Mouse (Mus musculus) E14TG2a.4 (cell line): ENCODE data around the gene Gtf2a2.
A peak's percentile ranks its signal among the peaks of the same experiment; 100 is the strongest.

ENCODE experiments used
- H3K27me3 ChIP-seq: 2 replicates; pipeline ENCODE4 v1.6.1; 2014; ENCODE audit warnings: low read length, control low read depth; ENCODE audit not compliant: insufficient read depth
- H3K36me3 ChIP-seq: 2 replicates; pipeline ENCODE4 v1.6.1; 2014; ENCODE audit warnings: low read length, control low read depth; ENCODE audit not compliant: insufficient read depth
- H3K4me1 ChIP-seq: replicated peaks from 2 replicates; pipeline ENCODE4 v1.6.1; 2014; ENCODE audit warnings: low read depth, low read length, control low read depth
- H3K4me3 ChIP-seq: replicated peaks from 2 replicates; pipeline ENCODE4 v1.5.1; 2014; ENCODE audit warnings: mild to moderate bottlenecking, low read length
- H3K9me3 ChIP-seq: 2 replicates; pipeline ENCODE4 v1.6.1; 2014; ENCODE audit warnings: low read length, control low read depth
- CTCF ChIP-seq: conservative IDR thresholded peaks from 2 replicates; pipeline ENCODE4 v1.5.1; 2014; ENCODE audit warnings: low read length
- NANOG ChIP-seq: IDR thresholded peaks from 2 replicates; pipeline ENCODE4 v1.6.1; 2014; ENCODE audit warnings: borderline replicate concordance, low read length, mixed read lengths
- POU5F1 ChIP-seq: IDR thresholded peaks from 2 replicates; pipeline ENCODE4 v1.6.1; 2014; ENCODE audit warnings: low read length, borderline replicate concordance

The Gtf2a2 gene

GRCm38 (mm10) chr9:70012408-70012901, at the start of gene Gtf2a2:
Gene Gtf2a2 (plus strand): TSS chr9:70012550.
- peaks cover 40% of the 10 kb centered on the region for H3K4me1 ChIP-seq
- H3K4me3 ChIP-seq, result peak within 1 kb of the TSS; percentile 92
- H3K27me3 ChIP-seq, result no peaks in the 10 kb centered on the region
- H3K9me3 ChIP-seq, result no peaks in the 10 kb centered on the region
- TF ChIP-seq POU5F1, result no peak
- no peak for TF ChIP-seq NANOG
- H3K36me3 ChIP-seq, result peaks cover 64% of the 10 kb centered on the region

DNA sequence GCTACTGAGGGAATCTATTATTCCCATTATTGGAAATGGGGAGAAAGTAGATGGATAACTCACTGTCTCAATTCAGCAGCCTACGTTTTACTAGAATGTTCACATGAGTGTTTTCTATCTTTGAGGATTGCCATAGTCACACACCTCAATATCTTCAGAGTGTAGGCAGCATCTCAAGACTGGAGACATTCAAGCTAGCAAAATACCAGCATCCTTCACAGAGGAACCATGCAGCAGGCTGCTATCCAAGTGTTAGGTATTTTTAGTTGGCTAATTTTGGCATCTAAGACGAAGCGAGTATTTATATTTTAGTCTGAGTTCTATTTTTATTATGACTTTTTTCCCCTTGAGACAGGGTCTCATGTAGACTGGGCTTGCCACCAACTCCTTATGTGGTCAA, 48.0 kb upstream of the Gtf2a2 start:
- H3K27me3 ChIP-seq, result peaks cover 9% of the 10 kb centered on the region; the same call in 1 of the 2 replicates
- peaks cover 6% of the 10 kb centered on the region; the same call in 1 of the 2 replicates for H3K9me3 ChIP-seq
- H3K36me3 ChIP-seq, result no peaks in the 10 kb centered on the region
- TF ChIP-seq CTCF, result no peak
- no peak for TF ChIP-seq NANOG
- no peak for TF ChIP-seq POU5F1
- H3K4me3 ChIP-seq, result no peak overlapping the region
- H3K4me1 ChIP-seq, result no peaks in the 10 kb centered on the region

DNA sequence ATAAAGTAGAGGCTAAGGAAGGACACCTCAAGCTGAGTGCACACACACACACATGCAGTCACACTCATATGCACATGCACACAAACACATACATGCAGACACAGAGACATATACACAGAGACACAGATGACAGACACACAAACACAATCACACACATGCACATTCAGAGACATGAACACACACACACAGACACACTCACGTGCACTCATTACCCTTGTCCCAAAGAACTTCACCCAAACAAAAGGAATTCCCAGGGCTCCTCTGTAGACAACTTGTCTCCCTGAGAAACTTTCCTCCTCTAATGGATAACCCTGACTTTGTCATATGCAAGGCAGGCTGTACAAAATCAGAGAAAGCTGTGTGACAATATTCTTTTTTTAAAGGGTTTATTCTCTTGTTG, 26.8 kb upstream of the Gtf2a2 start:
- no peak for TF ChIP-seq CTCF
- no peak for TF ChIP-seq POU5F1
- TF ChIP-seq NANOG, result no peak
- Histone ChIP-seq H3K9me3 (no peaks in the 10 kb centered on the region), H3K27me3 (no peaks in the 10 kb centered on the region), H3K36me3 (0 out of 2 replicates have a peak, but pooled peaks cover under 1% of the 10 kb centered on the region), H3K4me3 (no peak overlapping the region), H3K4me1 (peaks cover 12% of the 10 kb centered on the region)

DNA sequence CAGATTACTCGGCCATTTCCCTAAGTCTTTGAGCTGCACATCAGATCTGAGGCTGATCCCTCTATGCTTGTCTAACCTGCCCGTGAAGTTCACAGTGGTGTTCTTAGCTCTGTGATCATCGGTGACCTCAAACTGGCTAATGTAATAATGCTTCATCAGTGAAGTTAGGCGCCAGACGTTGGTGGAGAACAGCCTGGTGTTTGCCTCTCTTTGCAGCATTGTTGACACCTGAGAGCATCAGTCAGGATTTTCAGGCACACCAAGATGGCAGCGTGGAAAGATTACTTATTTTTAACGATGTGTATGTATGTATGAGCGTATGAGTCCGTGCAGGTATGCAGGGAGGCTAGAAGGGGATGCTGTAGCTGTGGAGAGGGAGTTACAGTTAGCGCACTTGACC, 26.3 kb upstream of the Gtf2a2 start:
- TF ChIP-seq CTCF (no peak), POU5F1 (no peak), NANOG (no peak)
- H3K9me3 ChIP-seq, result no peaks in the 10 kb centered on the region
- H3K36me3 ChIP-seq, result peaks cover 6% of the 10 kb centered on the region
- peaks cover 18% of the 10 kb centered on the region for H3K4me1 ChIP-seq
- no peaks in the 10 kb centered on the region for H3K27me3 ChIP-seq
- H3K4me3 ChIP-seq, result no peak overlapping the region

DNA sequence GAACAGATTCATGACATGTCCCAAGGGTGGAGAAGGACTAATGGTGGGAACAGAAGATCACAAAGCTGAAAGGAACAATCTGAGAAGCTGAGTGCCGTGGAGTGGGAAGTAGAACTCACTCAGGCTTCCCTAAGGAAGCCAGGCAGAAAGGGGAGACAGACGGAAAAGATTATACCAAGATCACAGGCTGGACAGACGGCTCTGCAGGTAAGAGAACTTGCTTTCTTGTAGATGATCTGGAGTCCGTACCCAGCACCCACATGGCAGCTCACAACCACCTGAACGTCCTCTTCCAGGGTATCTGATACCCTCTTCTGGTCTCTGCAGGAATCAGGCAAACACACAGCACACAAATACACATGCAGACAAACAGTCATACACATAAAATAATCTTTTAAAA, 25.8 kb upstream of the Gtf2a2 start:
- H3K4me1 ChIP-seq, result peaks cover 23% of the 10 kb centered on the region
- H3K36me3 ChIP-seq, result peaks cover 11% of the 10 kb centered on the region
- H3K9me3 ChIP-seq, result no peaks in the 10 kb centered on the region
- H3K27me3 ChIP-seq, result no peaks in the 10 kb centered on the region
- no peak for TF ChIP-seq POU5F1
- no peak overlapping the region for H3K4me3 ChIP-seq

DNA sequence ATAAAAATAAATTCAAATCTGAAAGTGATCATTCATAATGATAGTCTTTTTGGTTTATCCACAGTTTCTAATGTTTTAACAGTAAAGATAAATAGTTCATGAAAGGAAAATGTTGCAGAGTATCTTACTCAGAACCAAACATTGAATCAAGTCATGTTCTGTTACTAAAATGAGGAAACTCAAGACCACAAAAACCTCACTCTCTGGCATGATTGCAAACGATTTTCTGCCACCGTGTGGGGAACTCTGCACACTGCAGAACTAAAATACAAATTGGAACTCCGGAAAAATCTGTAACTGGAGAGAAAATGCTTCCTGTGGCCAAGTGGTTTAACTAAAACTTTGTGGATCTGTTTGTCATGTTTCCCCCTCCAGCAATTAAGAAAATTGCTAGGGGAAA, 24.8 kb upstream of the Gtf2a2 start:
- TF ChIP-seq CTCF, result peak; percentile 50
- TF ChIP-seq NANOG, result no peak
- H3K9me3 ChIP-seq, result no peaks in the 10 kb centered on the region
- peaks cover 33% of the 10 kb centered on the region for H3K4me1 ChIP-seq
- no peak overlapping the region for H3K4me3 ChIP-seq
- H3K27me3 ChIP-seq, result no peaks in the 10 kb centered on the region
- peaks cover 21% of the 10 kb centered on the region for H3K36me3 ChIP-seq

DNA sequence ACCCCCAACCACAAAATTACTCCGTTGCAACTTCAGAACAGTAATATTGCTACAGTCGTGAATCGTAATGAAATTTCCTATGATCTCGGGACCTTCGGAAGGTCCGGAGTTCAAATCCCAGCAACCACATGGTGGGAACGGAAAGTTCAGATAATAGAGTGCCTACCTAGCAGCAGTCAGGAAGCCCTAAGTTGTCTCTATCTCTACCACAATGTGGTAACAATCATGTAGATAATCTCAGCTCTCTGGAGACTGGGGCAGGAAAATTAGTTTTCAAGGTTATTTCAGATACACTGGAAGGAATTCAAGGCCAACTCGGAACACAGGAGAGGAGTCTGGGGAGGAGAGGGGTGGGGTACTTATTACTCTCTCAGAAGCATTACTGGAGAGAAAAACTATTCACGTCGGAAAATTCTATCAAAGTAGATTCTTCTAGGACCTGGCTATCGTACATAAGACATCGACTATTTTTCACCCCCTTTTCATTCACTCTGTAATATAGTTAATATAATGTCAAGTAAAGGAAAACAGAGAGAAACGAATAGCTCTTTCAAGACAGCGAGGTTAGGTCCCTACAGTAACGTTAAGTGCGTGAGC, 23.5 kb upstream of the Gtf2a2 start:
- no peak for TF ChIP-seq POU5F1
- TF ChIP-seq NANOG, result no peak
- TF ChIP-seq CTCF, result no peak

GRCm38 (mm10) chr9:69989303-69990121, 22.8 kb upstream of the Gtf2a2 start, which contains the start of gene Bnip2:
Gene Bnip2 (plus strand): TSS chr9:69989466.
- H3K4me3 ChIP-seq, result peak within 1 kb of the TSS; percentile 100
- H3K27me3 ChIP-seq, result no peaks in the 10 kb centered on the region
- H3K4me1 ChIP-seq, result peaks cover 36% of the 10 kb centered on the region
- H3K9me3 ChIP-seq, result no peaks in the 10 kb centered on the region
- TF ChIP-seq NANOG (no peak), POU5F1 (no peak), CTCF (no peak)
- H3K36me3 ChIP-seq, result peaks cover 31% of the 10 kb centered on the region

More for the DNA sequence above, 23.5 kb upstream of the Gtf2a2 start:
- peaks cover 27% of the 10 kb centered on the region for H3K36me3 ChIP-seq
- H3K4me3 ChIP-seq, result peak overlapping the region; percentile 100
- peaks cover 33% of the 10 kb centered on the region for H3K4me1 ChIP-seq
- H3K27me3 ChIP-seq, result no peaks in the 10 kb centered on the region
- no peaks in the 10 kb centered on the region for H3K9me3 ChIP-seq

DNA sequence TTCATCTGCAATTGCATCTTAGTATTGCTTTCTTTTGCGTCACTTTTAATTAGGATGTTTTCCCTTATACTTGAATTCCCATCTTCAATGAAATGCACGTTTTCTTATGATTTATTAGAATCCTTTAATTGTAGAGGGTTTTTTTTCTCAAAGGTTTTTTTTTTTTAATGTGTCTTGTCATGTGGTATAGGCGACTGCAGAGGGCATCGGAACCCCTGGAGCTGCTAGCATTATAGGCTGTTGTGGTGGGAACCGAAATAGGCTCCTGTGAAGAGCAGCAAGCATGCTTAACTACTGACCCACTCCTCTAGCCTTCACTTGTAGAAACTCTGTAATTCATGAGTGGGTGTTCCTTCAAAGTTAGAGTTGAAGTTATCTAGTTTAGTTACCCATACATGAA, 22.0 kb upstream of the Gtf2a2 start:
- Histone ChIP-seq H3K4me3 (peak overlapping the region; percentile 100), H3K9me3 (no peaks in the 10 kb centered on the region), H3K36me3 (peaks cover 40% of the 10 kb centered on the region), H3K4me1 (peaks cover 36% of the 10 kb centered on the region), H3K27me3 (no peaks in the 10 kb centered on the region)
- TF ChIP-seq POU5F1 (no peak), NANOG (no peak), CTCF (no peak)
